Mouse (Mus musculus) intestine, embryonic 15.5 days (tissue): Measurements from ENCODE around the gene Kat2a. TPM values are rescaled to one million over a fixed set of nuclear protein-coding genes. Genes with fewer than 3 reads are reported as not detected.

Source experiments
- ATAC-seq: fragments of 200-750 bp; cut with Nextera tagmentation; 2 replicates; pipeline ENCODE4 v1.8.0; 2017; ENCODE audit warnings: moderate TSS enrichment, moderate library complexity
- H3K27ac ChIP-seq: fragments of 300-500 bp; sonication (generic); 2 replicates; pipeline ENCODE4 v1.5.1; 2015; ENCODE audit warnings: mild to moderate bottlenecking, inconsistent platforms
- H3K27me3 ChIP-seq: fragments of 300-500 bp; sonication (generic); replicated peaks from 2 replicates; pipeline ENCODE4 v1.6.1; 2015; ENCODE audit warnings: inconsistent platforms
- H3K36me3 ChIP-seq: fragments of 300-500 bp; sonication (generic); 2 replicates; pipeline ENCODE4 v1.6.1; 2015; ENCODE audit warnings: inconsistent platforms
- H3K4me1 ChIP-seq: fragments of 300-500 bp; sonication (generic); replicated peaks from 2 replicates; pipeline ENCODE4 v1.6.1; 2015; ENCODE audit warnings: inconsistent platforms
- H3K4me2 ChIP-seq: fragments of 300-500 bp; sonication (generic); replicated peaks from 2 replicates; pipeline ENCODE4 v1.6.1; 2015; ENCODE audit warnings: mild to moderate bottlenecking, inconsistent platforms
- H3K4me3 ChIP-seq: fragments of 300-500 bp; sonication (generic); replicated peaks from 2 replicates; pipeline ENCODE4 v1.5.1; 2015; ENCODE audit warnings: inconsistent platforms
- H3K9ac ChIP-seq: fragments of 300-500 bp; sonication (generic); 2 replicates; pipeline ENCODE4 v1.6.1; 2015; ENCODE audit warnings: inconsistent platforms
- H3K9me3 ChIP-seq: fragments of 300-500 bp; sonication (generic); 2 replicates; pipeline ENCODE4 v1.6.1; 2016; ENCODE audit warnings: inconsistent platforms
- WGBS: fragments of 180-500 bp; shearing (Covaris S2); methylation state at CpG from one replicate; pipeline ENCODE4 v1.1.7; 2015; 5-methylcytosine and 5-hydroxymethylcytosine counted together
- polyA plus RNA-seq: library from polyadenylated mRNA; unstranded; fragments of >200 nt; fragmentation: Nextera tagmentation; extraction: Ambion mirVana; gene quantifications from 2 replicates; pipeline ENCODE4 v1.2.1, GENCODE M21; 2015

The Kat2a gene
- polyA plus RNA-seq, 1 experiment from 2014 or later: 51.9 TPM

DNA sequence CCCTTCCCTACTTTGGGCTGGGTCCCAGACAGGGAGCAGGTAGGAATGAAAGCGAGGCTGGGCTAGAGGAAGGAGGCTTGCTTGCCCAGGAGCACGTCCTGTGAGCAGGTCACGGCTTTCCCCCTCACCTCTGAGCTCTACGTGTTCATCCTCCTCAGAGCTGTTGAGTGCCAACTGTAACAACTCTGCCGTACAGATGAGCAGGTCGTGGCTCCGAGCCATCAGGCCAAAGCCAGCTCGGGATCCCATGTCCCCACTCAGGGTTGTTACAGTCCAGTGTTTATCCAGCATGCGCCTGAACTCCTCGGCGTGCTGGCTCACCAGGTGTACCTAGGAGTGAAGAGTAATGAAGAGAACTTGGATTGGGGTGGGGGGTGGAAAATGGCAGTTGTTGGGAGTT is 8.9 kb downstream of the Kat2a start:
- H3K9ac ChIP-seq: no peak overlapping the region
- H3K4me1 ChIP-seq: peaks cover 19% of the 10 kb centered on the region; the same call in 1 of the 2 replicates
- WGBS: 66% methylated on average over 11 of the region's 11 CpGs
- no peak overlapping the region for H3K4me3 ChIP-seq
- no peaks in the 10 kb centered on the region for H3K27me3 ChIP-seq
- peaks cover 33% of the 10 kb centered on the region for H3K36me3 ChIP-seq
- peak overlapping the region; percentile 46; the same call in 1 of the 2 replicates for H3K4me2 ChIP-seq
- H3K27ac ChIP-seq: no peak overlapping the region
- no peaks in the 10 kb centered on the region for H3K9me3 ChIP-seq
- ATAC-seq: no peak

DNA sequence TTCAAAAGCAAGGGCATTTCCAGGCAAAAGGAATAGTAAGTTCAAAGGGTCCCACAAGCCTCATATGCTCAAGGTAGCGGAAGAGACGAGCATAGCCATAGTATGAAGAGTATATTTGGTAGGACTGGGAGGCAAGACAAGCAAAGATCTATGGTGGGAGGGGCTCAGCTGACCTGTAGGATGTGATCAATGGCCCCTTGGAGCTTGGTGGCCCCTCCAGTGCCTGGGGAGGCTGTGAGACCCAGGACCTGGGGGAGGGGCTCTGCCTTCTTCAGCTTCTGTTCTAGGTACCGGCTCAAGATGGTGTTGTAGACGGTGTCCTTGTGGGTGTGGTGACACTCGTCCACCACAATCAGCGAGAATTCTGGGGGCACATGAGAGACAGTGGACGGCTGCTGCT is 9.4 kb downstream of the Kat2a start:
- 0 out of 2 replicates have a peak overlapping the region, but pooled peaks have one; percentile 9 for H3K4me3 ChIP-seq
- ATAC-seq: no peak
- H3K36me3 ChIP-seq: peaks cover 29% of the 10 kb centered on the region
- no peak overlapping the region for H3K27ac ChIP-seq
- H3K4me2 ChIP-seq: peak overlapping the region; percentile 46
- H3K4me1 ChIP-seq: peaks cover 19% of the 10 kb centered on the region; the same call in 1 of the 2 replicates
- WGBS: 49% methylated on average over 7 of the region's 7 CpGs
- no peaks in the 10 kb centered on the region for H3K27me3 ChIP-seq
- H3K9ac ChIP-seq: no peak overlapping the region
- H3K9me3 ChIP-seq: no peaks in the 10 kb centered on the region

DNA sequence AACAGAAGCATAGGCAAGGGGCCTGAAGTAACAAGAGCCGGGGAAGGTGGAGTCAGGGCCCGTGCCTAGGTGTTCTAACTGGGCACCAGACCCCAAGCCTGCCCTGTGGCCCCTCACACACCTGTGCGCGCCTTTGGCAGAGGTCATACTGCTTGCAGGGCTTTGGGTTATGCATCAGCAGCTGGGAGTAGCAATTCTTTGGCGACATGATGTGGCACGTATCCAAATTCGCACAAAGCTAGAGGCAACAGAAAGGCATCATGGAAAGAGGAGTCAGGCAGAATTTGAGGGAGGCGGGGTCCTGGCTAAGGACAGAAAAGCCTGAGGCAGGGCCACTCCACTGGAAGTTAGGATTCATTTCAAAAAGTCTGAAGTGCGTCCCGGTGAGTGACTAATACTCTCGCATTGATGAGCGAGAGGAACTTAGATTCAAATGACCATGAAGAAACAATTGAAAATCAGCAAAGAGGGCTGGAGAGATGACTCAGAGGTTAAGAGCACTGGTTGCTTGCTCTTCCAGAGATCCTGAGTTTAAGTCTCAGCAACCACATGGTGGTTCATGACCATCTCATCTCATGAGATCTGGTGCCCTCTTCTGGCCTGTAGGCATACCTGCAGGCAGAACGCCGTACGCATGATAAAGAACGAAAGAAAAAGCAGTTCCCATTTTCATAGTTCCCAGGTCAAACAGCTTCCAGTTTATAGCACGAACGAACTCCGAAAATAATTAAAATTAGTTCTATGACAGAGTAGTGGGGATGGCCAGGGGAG is 10.0 kb downstream of the Kat2a start:
- Histone ChIP-seq H3K9me3 (no peaks in the 10 kb centered on the region), H3K4me3 (0 out of 2 replicates have a peak overlapping the region, but pooled peaks have one; percentile 9), H3K4me2 (peak overlapping the region; percentile 46), H3K36me3 (peaks cover 24% of the 10 kb centered on the region), H3K27me3 (no peaks in the 10 kb centered on the region), H3K4me1 (peaks cover 19% of the 10 kb centered on the region; the same call in 1 of the 2 replicates), H3K27ac (no peak overlapping the region), H3K9ac (no peak overlapping the region)
- ATAC-seq: peak; percentile 66
- 39% methylated on average over 19 of the region's 19 CpGs for WGBS

DNA sequence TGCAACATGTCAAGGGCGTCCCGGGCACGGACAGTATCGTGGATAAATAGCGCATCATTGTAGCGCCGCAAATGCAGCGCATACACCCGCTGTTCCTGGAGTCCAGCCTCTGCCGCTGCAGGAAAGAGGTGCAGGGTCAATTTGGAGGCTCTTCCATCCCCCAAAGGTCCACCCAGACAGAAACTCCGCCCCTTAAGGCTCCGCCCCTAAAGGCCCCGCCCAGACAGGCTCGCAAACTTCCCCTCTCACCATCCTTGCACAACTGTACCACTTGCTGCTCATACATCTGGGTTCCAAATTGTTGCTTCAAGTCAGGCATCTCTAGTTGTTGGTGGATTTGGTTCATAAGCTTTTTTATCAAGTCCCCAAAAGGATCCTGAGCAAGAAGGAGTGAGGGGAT is 11.0 kb downstream of the Kat2a start:
- H3K4me1 ChIP-seq: peaks cover 19% of the 10 kb centered on the region; the same call in 1 of the 2 replicates
- H3K9me3 ChIP-seq: no peaks in the 10 kb centered on the region
- peaks cover 16% of the 10 kb centered on the region for H3K36me3 ChIP-seq
- H3K27me3 ChIP-seq: no peaks in the 10 kb centered on the region
- peak overlapping the region; percentile 52 for H3K4me2 ChIP-seq
- H3K4me3 ChIP-seq: peak overlapping the region; percentile 14
- ATAC-seq: no peak
- H3K27ac ChIP-seq: no peak overlapping the region
- no peak overlapping the region for H3K9ac ChIP-seq
- WGBS: 9% methylated on average over 14 of the region's 14 CpGs

DNA sequence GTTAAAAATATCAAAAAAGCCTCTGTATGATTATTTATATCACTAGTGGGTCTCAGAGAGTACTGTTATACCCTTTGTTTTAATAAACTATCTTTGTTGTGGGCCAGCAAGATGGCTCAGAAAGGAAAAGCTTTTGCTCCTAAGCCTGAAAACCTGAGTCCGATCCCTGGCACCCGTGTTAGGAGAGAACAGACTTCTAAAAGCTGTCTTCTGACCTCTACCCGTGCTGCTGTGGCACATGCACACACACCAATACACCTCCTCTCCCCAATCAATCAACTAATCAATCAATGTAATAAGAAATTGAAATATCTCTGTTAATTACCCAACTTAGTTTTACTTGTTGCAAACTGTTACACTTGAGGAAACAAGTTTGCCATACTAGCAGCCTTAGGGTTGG is 11.6 kb downstream of the Kat2a start:
- Histone ChIP-seq H3K27ac (no peak overlapping the region), H3K4me2 (peak overlapping the region; percentile 52; the same call in 1 of the 2 replicates), H3K4me1 (peaks cover 19% of the 10 kb centered on the region; the same call in 1 of the 2 replicates), H3K9ac (no peak overlapping the region), H3K9me3 (no peaks in the 10 kb centered on the region), H3K27me3 (no peaks in the 10 kb centered on the region), H3K36me3 (peaks cover 11% of the 10 kb centered on the region), H3K4me3 (no peak overlapping the region)
- WGBS: 77% methylated on average over 3 of the region's 3 CpGs
- ATAC-seq: no peak

DNA sequence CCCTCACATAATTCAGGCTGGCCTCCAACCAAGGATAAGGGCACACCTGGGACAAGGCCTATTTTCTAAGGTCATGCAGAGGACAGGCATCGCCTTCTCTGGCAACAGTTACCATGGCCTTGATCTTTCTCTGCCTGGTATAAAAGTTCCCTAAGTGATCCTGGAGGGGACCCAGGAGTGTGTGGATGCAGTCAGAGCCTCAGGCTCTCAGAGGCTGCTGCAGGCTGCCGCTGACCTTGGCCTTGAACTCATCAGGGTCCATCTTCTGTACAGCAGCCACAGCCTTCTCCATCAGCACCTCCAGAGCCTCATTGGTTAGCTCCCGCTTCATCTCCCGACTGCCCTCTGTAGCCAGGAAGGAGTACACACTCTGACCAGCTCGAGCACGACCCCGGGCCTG is 14.3 kb downstream of the Kat2a start:
- Histone ChIP-seq H3K9me3 (no peaks in the 10 kb centered on the region), H3K9ac (no peak overlapping the region), H3K27ac (no peak overlapping the region), H3K36me3 (no peaks in the 10 kb centered on the region), H3K4me1 (peaks cover 14% of the 10 kb centered on the region; the same call in 1 of the 2 replicates), H3K4me3 (no peak overlapping the region), H3K27me3 (no peaks in the 10 kb centered on the region), H3K4me2 (no peak overlapping the region)
- no peak for ATAC-seq
- 75% methylated on average over 7 of the region's 7 CpGs for WGBS

- Histone ChIP-seq H3K4me1 (peaks cover 10% of the 10 kb centered on the region; the same call in 1 of the 2 replicates), H3K9me3 (no peaks in the 10 kb centered on the region), H3K27ac (no peak overlapping the region), H3K36me3 (no peaks in the 10 kb centered on the region), H3K4me2 (no peak overlapping the region), H3K27me3 (peaks cover 5% of the 10 kb centered on the region; the same call in 1 of the 2 replicates), H3K4me3 (no peak overlapping the region), H3K9ac (no peak overlapping the region)
- 38% methylated on average over 5 of the region's 5 CpGs for WGBS
- ATAC-seq: no peak
Observed at GRCm38 (mm10) chr11:100694926-100695325, 17.3 kb downstream of the Kat2a start.

GRCm38 (mm10) chr11:100693154-100693553 is 19.1 kb downstream of the Kat2a start:
- Histone ChIP-seq H3K9me3 (no peaks in the 10 kb centered on the region), H3K9ac (no peak overlapping the region), H3K4me3 (no peak overlapping the region), H3K27me3 (peaks cover 5% of the 10 kb centered on the region; the same call in 1 of the 2 replicates), H3K4me2 (no peak overlapping the region), H3K27ac (no peak overlapping the region), H3K36me3 (no peaks in the 10 kb centered on the region), H3K4me1 (peaks cover 10% of the 10 kb centered on the region; the same call in 1 of the 2 replicates)
- 23% methylated on average over 5 of the region's 5 CpGs for WGBS
- no peak for ATAC-seq

DNA sequence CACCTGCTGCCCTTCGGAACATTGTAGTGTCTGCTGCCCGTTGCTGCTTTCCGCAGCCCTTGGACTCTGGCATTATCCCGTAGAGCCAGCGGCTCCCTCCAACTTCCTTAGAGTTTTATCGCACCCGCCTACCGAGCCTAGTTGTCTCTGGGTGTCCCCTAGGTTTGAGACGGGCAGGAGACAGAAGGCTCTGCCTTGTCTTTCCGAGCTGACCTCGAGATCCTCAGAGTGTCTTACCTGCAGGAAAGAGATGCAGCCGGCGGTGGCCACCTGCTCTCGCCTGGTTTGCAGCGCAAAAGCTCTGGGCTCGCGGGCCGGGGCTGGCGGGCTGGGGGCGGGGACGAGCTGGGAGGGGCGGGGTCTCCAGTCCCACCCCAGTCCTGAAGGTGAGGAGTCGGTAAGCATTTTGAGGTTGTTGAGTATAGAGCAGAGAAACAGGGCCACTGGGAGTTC is 20.1 kb downstream of the Kat2a start, which contains the start of gene Zfp385c:
Gene Zfp385c, minus strand, starts transcription at position 292 of the 453 bp plus-strand sequence.
- H3K27me3 ChIP-seq: peaks cover 5% of the 10 kb centered on the region; the same call in 1 of the 2 replicates
- peak within 1 kb of the TSS; percentile 24; the same call in 1 of the 2 replicates for H3K9ac ChIP-seq
- peak within 1 kb of the TSS; percentile 71 for H3K4me2 ChIP-seq
- no peak within 1 kb of the TSS for H3K27ac ChIP-seq
- peak; percentile 68 for ATAC-seq
- H3K9me3 ChIP-seq: no peaks in the 10 kb centered on the region
- H3K4me1 ChIP-seq: peaks cover 10% of the 10 kb centered on the region; the same call in 1 of the 2 replicates
- no peaks in the 10 kb centered on the region for H3K36me3 ChIP-seq
- H3K4me3 ChIP-seq: peak within 1 kb of the TSS; percentile 30
- under 1% methylated on average over 23 of the region's 23 CpGs for WGBS

GRCm38 (mm10) chr11:100690389-100690788 is 21.9 kb downstream of the Kat2a start:
- H3K27me3 ChIP-seq: peaks cover 5% of the 10 kb centered on the region; the same call in 1 of the 2 replicates
- 61% methylated on average over 7 of the region's 7 CpGs for WGBS
- no peak overlapping the region for H3K4me2 ChIP-seq
- no peak for ATAC-seq
- no peaks in the 10 kb centered on the region for H3K9me3 ChIP-seq
- H3K4me3 ChIP-seq: no peak overlapping the region
- no peaks in the 10 kb centered on the region for H3K36me3 ChIP-seq
- no peak overlapping the region for H3K27ac ChIP-seq
- peaks cover 10% of the 10 kb centered on the region; the same call in 1 of the 2 replicates for H3K4me1 ChIP-seq
- no peak overlapping the region for H3K9ac ChIP-seq

DNA sequence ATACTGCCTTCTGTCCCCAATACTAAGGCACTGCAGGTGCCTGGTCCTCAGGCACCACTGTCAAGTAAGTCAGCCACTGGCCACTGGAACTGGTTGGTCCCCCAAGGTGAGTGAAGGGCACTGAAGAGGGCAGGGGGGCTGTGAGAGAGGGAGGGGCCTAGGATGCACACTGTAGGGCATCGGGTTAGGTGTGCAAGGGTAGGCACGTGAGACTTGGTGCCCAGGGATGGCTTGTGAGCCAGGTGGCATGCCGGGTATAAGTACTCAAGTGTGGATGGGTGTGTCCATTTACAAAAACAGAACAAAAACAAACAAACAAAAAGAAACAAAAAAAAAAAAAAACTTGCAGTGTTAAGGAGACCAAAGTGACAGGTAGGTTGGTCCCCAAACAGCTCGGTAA is 23.8 kb downstream of the Kat2a start:
- no peak overlapping the region for H3K4me2 ChIP-seq
- no peaks in the 10 kb centered on the region for H3K36me3 ChIP-seq
- peaks cover 10% of the 10 kb centered on the region; the same call in 1 of the 2 replicates for H3K4me1 ChIP-seq
- no peak overlapping the region for H3K4me3 ChIP-seq
- H3K9me3 ChIP-seq: no peaks in the 10 kb centered on the region
- H3K27ac ChIP-seq: no peak overlapping the region
- peaks cover 5% of the 10 kb centered on the region; the same call in 1 of the 2 replicates for H3K27me3 ChIP-seq
- WGBS: 74% methylated on average over 4 of the region's 4 CpGs
- no peak for ATAC-seq
- no peak overlapping the region for H3K9ac ChIP-seq

DNA sequence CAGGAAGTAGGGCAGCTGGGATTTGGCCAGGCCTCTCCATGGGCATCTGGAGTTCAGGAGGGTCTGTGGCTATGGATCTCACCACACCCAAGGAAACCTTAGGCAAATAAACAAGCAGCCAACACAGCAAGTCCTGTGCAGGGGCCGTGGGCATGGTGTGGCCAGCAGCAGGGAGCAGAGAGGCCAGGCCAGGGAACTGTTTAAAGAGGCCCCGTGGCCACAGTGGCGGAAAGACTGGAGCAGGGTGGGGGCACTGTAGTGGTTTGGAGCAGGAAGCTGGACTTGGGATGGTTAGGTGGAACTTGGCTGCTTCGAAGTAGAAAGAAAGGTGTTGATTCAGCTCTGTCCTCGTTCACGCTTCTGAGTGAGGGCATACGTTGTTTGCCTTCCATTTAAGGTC is 25.0 kb downstream of the Kat2a start:
- H3K36me3 ChIP-seq: no peaks in the 10 kb centered on the region
- H3K27ac ChIP-seq: no peak overlapping the region
- H3K9me3 ChIP-seq: no peaks in the 10 kb centered on the region
- no peak for ATAC-seq
- no peak overlapping the region for H3K9ac ChIP-seq
- WGBS: 75% methylated on average over 7 of the region's 7 CpGs
- peaks cover 5% of the 10 kb centered on the region; the same call in 1 of the 2 replicates for H3K27me3 ChIP-seq
- peaks cover 8% of the 10 kb centered on the region; the same call in 1 of the 2 replicates for H3K4me1 ChIP-seq
- H3K4me3 ChIP-seq: no peak overlapping the region
- no peak overlapping the region for H3K4me2 ChIP-seq
